Mouse (Mus musculus): ENCODE data around the gene Fastkd3.

Fastkd3 gene

DNA sequence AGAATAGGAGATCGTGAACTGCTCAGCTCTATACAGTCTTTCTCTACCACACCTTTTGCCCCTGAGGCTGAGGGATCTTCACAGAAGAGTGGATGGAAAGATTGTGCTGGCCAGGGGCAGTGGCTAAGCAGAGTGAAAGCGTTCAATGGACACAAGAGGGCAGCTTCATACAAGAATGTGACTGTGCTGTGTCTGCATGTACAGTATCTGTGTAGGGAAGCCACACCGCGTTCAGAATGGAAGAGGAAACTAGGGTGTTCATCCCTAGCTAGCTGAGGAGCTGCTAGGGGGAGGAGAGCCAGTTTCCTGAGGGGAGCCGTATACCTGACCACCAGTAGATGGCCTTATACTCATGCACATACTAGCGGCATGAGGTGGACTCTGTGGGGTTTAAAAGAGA, 40.8 kb downstream of the Fastkd3 start:
- peak; percentile 68 for DNase-seq

DNA sequence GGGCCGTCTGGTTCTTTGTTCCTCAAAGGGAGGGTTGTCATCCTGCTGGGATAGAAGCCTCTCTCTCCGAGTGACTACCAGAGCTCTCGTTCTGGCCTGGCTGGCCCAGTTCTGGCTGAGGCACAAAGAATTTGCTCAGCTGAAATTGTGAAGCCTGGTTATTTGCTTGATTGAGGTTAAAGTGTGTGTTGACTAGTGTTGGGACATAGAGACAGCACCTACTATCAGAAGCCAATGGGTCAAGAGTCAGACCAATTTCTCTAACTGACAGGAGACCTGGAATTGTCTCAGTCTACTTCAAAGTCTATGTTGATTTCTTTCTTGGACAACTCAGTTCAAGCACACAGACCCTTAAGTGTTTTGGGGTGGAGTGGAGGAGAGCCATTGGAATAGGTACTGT, 45.0 kb downstream of the Fastkd3 start:
- DNase-seq, result no peak
